Mouse (Mus musculus): ENCODE measurements around the gene Creg1.

Gene Creg1

DNA sequence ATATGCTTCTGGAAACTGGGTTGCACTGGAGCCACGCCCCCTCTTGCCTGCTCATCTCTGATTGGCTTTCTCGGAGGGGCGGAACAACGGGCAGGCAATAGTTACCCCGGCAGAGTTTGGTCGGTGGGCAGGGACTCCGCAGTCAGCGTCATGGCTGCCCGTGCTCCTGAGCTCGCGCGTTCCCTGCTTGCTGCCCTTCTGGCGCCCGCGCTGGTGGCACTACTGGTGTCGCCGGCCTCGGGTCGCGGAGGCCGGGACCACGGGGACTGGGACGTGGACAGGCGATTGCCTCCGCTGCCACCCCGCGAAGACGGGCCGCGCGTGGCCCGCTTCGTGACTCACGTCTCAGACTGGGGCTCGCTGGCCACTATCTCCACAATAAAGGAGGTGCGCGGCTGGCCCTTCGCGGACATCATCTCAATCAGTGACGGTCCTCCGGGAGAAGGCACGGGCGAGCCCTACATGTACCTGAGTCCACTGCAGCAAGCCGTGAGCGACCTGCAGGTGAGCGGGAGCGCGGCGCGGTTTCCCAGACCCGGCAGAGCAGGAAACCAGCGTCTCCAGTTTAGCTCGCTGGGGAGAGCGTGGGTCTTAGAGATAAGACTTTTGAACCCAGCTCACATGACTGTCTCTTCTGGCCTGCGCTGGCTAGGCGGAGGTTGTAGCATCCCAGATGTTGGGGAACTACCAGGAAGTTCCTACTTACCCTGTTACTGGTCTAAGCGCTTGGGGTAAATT is at the start of gene Creg1:
TSS of gene Creg1 (plus strand) at position 112 of the 738 bp plus-strand sequence.
- peak; percentile 85 to 91 for DNase-seq

DNA sequence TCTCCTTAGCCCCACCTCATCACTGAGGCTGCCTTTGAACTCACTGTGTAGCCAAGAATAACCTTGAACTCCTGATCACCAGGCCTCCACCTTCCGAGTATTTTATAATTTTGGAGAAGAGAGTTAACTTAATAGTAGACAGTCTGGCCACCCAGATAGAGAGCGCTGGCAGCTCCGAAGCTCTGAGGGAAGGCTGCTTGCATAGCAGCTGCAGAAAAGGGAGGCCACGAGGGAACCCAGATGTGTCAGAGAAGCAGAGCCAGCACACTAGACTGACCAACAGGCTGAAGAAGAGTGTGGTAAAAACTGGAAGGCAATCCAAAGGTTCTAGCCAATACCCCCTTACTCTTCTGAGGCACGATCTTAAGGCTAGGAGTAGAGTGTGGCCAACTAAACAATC is 49.7 kb upstream of the Creg1 start:
- DNase-seq = no peak

DNA sequence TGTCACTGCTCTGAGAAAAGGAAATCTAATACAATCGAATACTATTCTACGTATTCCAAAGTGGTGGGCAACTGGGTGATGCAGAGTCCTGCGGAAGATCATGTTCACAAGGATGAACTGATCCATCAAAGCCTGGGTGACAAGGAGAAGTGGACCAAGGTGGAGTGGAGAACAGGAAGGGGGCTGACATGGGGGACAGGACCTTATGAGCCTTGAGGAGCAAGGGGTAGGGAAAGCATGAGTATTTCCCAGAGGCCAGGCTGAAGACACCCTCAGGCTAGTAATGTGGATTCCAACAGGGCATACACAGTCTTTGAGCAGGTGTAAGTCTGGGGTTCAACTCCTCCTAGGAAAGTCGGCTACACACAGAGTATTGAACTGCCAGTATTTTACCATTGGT is 47.1 kb upstream of the Creg1 start:
- DNase-seq = no peak

DNA sequence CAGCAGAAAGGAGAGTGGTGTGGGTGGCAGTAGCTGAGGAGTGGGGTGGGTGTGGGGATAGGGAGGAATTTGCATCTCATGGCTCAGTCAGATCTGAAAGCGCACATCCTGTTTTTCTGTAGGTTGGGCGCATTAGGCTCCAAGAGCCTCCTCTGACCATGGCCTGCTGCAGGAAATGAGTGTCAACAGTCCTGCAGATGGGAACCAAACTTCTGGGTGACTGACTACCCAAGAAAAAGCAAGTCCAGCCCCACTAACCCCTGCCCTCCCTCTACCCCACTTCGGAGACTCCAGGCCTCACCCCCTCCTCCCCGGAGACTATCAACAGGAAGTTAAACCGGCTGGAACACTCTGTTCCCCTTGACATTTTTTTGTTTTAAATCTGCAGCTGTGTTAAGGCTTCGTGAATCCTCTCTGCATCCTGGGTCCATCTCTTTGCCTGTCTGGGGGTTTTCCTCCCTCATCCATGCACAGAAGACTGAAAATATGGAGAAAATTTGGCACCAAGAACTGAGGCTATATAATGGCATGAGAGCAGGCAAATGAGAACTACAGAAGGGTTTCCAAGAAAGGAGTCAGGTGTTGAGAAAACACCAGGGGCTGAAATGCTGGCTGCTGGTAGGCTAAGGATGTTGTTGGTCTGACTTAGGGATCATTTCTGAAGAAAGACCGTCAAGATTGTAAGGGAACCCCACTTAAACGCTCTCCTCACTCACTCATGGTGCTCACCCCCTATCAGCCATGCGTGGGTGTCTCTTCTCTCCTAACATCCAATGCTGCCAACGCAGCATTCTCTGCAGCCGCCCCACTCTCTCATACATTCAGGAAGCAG is 45.6 kb upstream of the Creg1 start:
- DNase-seq = peak; percentile 66 to 77

DNA sequence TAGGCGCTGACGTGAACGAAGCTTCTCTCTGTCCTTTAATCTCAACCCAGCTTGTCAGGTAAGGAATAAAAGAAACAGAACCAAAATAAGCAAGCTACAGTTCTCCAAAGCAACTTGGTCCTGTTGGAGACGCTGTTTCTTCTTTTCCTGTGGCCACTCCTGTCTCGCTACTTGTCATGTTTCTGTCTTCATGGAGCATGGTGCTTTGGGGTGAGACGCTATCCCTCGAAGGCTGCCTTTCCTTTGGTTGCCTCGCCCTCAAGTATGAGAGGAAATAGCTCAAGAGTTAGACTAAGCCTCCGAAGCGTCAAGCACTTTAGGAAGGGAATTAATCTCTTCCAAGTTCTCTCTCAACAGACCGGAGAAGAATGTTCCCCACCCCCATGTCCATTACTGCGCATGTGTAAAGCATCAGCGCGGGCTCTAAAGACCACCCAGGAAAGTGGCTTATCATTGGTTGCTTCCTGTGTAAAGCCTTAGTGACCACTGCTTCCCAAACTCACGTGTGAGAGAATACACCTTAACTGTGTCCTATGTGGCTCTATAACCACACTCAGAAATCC is 44.9 kb upstream of the Creg1 start:
- no peak for DNase-seq

DNA sequence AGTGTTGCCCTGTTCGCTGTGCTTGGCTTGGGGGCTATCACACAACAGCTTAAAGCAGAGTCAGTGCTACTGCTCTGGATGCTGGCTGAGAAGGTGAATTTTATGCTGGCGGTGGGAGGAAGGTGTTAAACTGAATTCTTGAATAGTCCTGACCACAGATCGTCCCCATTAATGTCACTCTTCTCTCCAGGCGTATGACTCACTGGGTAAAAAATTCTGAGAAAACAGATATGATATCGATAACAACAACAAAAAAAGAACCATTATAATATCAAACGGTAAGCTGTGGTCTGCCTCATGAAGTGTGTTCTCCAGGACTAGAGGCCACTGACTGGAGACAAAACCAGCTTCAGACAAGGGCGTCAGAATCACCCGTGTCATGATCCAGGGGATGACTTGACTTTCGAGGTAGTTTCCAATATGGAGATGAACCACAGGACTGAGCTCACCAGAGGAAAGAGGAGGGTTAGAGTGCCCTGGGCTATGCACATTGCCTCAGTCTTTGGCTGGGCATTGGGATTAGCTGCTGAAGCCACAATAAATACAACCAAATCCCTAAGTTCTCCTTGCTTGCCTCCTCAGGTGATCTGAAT is 40.9 kb upstream of the Creg1 start:
- no peak for DNase-seq

DNA sequence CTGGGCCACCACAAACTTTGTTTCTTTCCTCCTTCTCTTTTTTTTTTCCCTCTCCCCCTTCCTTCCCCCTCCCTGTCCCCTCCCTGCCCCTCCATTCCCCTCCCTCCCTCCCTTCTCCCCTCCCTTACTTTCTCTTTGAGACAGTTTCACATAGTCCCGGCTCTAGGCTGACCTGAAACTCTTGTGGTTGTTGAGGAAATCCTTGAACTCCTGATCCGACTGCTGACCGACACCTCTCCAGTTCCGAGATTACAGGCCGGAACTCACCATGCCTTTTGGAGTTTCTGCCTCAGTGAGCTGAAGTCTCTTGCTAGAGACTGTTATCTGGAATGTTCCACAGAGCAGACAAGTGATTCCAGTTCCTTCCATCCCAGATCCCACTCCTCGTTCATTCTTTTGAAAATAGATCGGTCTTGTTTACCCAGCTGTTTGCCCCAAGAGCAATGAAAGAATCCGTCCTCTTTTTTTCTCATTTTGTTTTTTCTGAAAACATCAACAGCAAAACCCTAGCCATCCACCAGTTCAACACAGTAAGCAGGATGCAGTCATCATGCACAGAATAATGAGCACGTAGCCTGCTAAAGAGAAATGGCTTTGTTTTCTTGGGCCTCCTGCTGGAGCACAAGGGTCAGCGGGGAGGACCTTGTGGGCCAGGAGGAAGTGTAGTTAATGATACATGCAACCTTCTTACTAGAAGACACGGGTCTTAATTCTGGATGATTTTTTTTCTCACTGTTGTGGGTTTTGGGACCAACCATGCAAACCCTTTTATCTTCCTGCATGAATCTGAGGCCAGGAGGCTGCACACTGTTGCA is 39.1 kb upstream of the Creg1 start:
- DNase-seq = no peak

DNA sequence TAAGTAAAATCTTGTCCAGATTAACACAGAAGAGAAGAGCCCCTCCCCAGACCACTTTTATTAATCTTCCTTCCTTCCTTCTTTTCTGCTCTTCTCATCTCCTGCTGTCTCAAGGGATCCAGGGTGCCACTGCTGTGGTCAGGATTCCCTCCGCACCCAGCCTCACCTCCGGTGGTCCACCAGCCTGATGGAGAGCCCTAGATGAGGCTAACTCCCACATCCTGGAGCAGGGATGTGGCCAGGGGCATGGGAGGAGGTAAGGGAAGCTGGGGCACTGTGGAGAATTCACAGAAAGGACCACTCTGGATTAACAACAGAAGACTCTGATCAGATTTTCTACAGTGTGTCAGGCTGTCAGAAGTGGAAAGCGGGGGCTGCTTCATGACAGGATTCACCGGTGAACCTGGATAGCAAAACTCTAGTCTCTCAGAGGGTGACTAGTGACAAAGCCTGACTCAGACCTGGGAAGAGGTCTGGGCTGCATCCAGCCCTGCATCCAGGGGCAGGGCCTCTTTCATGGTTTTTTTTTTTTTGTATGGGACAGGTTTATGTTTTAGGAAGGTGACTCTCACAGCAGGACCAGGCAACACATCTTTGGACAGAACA is 38.4 kb upstream of the Creg1 start:
- no peak for DNase-seq

DNA sequence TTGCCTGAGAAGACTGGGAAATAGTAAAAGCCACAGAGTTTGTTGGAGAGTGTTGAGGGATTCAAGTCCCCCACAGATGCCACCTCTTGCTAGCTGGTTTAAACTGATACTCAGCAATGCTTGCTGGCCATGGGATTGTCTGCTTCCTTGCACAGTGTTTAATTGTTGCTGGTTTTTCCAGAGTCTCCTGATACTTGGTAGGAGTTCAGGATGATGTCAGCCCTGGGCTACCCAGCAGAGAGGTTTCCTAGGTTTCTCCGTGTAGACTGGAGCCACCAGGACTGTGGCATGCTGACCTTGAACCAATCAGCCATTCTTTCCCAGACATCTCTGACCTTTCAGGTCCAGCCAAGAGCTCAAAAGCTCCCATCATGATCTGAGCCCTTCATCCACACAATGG is 36.6 kb upstream of the Creg1 start:
- no peak for DNase-seq

DNA sequence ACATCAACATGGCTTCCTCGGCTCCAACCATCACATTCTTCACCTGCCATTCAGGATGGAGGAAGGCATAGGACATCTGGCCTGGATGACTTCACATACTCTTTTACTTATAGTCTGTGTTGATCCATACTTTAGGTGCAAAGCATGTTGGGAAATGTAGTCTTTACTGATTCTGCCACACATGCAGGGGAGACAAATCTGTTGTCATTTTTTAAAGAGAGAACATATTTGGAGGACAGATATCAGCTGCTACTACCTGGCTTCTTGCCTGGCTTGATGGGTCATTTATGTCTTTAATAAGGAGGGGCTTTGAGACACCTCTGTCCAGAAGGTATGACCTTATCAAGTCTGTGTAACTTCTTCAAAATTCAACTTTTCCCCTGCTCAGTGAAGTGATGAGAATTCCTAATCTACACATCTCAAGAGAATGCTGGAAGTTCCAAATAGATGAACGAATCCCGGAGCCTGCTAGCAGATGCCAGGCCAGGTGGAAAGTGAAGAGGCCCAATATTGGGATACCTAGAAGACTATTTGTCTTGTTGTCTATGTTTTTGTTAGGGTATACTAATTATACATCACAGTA is 35.4 kb upstream of the Creg1 start:
- no peak for DNase-seq

DNA sequence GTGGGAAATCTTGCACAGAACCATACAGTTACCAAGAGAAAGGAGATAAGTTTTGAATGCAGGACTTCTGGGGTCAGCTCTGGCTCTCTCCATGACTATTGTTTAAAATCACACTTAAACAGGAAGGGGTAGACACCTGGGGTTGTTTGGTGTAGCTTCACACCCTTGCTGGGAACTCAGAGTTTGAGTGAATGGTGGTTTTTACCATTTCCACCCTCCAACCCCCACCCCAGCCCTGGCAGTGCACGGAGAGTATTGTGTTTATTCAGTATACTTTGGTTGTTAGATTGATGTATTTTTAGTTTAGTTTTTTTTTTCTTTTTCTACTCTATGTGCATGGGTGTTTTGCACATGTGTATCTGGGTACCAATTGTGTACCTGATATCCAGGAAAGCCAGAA is 33.4 kb upstream of the Creg1 start:
- no peak for DNase-seq

DNA sequence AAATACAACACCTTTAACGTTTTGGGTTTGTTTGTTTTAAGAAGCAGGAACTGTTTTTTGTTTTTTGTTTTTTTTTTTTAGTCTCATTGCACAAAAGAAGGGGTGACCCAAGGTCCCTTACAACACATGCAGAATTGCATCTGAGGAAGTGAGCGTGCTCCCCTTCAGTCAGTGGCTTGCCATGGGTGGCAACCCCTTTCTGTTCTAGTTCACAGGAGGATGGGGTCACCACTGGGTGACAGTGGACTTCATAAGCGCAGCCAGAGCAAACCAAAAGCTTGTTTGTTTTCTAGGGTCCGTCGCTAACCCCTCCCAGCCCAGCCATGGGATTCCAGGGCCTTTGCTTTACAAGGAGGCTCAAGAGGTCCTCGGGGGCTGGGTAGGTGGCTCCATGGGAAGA is 32.0 kb upstream of the Creg1 start:
- DNase-seq = no peak

DNA sequence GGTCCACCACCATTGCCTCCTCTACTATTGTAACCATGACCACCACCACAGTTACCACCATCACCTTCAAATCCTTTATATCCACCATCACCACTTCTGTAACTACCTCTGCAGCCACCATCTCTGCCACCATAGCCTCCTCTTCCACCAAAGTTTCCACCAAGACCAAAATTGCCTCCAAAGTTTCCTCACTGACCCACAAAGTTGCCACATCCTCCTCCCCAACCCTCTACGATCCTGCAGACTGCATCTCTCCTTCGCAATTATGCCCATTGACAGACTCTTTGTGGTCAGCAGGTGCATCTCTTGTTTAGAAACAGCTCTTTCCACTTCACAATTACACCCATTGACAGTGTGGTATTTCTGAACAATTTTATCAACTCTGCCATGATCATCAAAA is 28.7 kb upstream of the Creg1 start:
- no peak for DNase-seq

DNA sequence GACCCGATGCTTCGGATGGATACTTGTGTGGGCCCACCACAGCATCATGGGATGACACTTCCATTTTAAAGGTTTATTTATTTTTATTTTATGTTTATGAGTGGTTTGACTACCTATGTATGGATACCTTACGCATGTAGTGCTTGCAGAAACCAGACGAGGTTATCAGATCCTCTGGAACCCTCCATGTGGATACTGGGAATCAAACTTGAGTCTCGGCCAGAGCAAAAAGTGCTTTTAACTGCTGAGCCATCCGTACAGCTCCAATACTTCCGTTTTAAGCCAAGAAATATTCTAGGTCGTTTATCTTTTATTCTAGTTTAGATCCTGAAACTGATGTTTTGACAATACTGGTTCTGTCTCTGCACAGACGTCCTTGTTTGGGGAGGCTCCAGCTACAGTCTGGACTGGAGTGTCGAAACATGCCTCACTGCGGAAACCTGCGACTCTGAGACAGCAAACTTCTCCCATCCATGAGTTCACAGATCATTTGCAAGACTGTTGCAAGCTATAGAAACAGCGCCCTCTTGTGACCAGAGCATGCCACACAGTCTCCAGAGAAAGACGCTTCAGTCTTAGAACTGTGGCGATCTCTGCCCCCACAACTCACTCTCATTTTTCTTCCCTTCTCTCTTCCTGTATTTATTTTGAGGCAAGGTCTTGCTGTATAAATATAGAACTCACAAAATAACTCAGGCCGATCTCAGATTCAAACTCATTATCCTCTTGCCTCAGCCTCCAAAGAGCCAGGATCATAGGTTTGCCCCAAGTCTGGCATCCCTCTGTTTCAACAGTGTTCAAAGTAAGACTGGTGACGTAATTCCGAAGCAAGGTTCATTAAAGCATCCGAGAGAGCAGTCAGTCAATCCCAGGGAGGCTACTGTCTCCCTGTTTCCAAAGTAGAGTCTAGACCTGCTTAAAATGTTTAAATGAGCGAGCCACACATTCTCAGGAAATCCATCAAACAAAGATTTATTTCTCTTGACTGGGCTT is 27.4 kb upstream of the Creg1 start:
- peak; percentile 74 to 84 for DNase-seq

DNA sequence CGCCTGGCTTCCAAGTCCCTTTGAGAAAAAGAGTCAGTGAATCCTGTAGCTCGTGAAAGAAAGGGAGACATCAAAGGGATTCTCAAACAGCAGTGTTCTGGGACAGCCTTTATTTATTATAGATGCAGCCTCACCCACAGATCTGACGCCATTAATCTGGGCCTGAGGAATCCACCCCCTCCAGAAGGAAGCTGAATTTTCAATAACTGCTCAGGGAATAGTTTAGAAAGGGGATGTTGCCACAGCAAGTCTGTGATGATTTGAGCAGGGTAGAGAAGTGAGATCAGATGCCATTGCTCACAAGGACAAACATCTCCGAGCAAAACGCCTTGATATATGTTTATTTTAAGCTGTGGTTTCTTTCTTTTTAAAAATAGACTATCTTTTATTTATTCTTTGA is 26.1 kb upstream of the Creg1 start:
- no peak for DNase-seq

DNA sequence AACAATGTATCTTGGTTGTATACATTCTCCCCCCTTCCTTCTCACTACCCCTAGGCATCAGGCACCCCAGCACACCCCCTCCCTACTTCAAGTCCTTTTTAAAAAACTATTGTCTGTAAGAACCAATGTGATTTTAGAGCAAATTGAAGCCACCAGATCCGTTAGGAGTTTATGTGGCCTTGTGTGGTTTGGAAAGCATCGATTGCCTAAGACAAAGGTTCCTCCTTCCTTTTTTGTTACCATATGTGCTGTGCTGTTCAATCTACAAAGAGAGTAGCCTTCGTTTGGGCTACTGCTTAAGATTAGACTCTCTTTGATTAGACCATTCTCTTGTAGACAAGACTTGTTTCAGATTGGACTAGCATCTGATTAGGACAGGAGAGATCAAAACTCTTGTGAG is 25.7 kb upstream of the Creg1 start:
- DNase-seq = no peak

DNA sequence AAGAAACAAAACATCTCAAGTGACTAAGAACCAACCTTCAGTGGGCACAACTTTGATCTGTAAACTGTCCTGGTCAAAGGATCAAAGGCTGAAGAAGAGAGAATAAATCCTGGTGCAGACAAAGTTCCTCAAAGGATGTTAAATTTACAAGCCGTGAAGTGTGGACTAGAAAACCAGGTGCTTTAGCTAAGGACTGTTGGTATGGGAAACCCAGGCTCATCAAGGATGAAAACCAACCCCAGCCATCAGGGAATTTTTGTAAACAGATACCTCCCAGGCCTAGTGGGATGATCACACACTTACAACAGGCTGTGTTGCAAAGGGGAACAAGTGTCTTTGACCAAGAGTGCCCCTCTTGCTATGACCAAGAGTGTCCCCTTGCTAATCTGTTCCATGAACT is 24.6 kb upstream of the Creg1 start:
- DNase-seq = no peak

DNA sequence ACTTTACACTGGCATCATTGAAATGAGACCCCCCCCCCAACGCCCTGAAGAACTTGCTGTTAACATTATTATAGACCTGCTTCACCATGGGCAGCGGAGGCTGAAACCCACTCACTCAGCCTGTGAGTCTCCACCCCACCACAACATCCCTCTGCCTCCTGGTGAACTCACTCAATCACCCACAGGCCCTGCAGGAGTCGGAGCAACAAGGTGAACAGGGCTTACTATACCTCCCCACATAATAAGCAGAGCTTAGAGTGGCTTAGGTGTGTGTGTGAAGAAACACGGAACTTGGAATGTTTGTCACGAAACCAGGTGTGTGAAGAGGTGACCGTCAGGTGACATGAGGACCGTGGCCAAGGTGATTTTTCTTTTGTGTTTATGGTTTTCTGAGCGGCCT is 21.6 kb upstream of the Creg1 start:
- no peak for DNase-seq

DNA sequence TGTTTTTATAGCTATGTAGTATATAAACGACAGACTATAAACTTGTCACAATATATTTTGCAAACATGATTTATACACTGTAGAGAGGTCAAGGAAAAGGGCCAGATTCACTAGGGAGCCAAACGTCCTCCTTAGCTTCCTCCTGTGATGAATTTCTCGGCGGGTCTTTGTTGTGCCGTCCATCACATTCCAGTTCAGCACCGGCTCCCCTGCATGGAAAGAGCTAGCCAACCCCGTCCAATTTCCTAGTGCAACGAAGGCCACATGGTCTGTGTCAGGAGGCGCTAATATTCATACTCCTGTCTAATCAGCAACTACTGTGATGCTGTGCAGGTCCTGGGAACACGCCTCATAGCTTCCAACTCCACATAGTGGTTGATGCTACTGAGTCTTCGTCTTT is 15.5 kb upstream of the Creg1 start:
- DNase-seq = no peak

DNA sequence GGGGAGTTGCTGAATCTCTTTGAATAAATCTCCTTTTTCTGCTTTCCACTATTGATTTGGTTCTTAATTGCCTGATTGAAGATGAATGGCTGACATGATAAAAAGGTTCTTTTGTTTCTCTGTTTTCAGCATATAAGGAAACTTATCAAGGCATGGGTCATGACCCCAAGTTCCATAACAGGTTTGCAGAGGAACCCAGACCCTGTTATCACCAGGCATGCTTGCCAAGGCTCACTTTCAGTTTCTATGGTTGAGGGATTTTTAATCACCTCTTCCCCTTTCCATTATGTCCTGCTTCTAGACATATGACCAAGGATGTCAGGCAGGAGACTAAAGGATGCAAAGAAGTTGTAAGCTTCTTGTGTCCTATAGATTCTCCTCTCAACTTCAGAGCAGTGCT is 12.4 kb upstream of the Creg1 start:
- no peak for DNase-seq

DNA sequence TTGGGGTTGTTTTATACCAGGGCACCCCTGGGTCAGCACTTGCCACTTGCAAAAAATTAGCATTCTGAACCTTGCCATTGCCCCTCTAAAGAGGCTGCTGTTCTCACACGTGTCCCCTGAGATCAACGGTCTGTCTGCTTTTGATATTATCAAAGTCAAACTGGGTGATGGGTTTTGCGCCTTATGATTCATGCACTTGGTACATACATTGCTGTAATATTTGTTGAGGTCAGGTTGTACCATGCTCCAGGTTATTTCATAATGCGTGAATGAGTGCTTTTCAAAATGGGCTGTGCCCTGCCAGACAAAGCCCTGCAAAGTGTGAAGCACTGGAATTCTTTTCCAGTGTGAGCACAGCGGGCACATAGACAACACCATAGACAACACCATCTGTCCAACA is 11.7 kb upstream of the Creg1 start:
- DNase-seq = no peak

Measured in spleen, adult 18-20 months (tissue).